Mouse (Mus musculus): ENCODE measurements around the gene Nrip2. TPM values are rescaled to one million over a fixed set of nuclear protein-coding genes. Genes with fewer than 3 reads are reported as not detected.
A peak's percentile ranks its signal among the peaks of the same experiment; 100 is the strongest.

Gene Nrip2
- polyA plus RNA-seq (2015; fragmentation: Nextera tagmentation; extraction: Ambion mirVana) = 4.7 and 5.3 TPM in 2 replicates

DNA sequence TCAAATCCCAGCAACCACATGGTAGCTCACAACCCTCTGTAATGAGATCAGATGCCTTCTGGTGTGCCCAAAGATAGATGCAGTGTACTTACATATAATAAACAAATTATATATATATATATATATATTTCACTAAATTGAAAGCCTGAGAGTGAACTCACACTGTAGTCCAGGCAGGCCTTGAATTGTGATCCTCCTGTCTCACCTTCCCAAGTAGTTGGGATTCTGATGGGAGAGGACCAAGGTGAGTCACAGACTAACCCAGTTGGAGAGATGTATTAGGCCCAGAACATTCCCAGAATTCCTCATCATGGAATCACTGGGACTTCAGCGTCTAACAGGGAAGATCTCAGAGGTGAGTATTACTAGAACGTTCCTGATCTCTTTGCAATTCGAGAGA is at the start of gene Nrip2:
Gene Nrip2, plus strand, starts transcription at position 301 of the 400 bp plus-strand sequence.
- Histone ChIP-seq H3K27me3 (replicated peaks) (no peaks in the 10 kb centered on the region), H3K9me3 (no peaks in the 10 kb centered on the region), H3K36me3 (no peaks in the 10 kb centered on the region), H3K4me2 (peak within 1 kb of the TSS; percentile 49), H3K27ac (no peak within 1 kb of the TSS), H3K4me3 (replicated peaks) (peak within 1 kb of the TSS; percentile 24; the same call in 1 of the 2 replicates), H3K4me1 (peaks cover 10% of the 10 kb centered on the region; the same call in 1 of the 2 replicates), H3K9ac (no peak within 1 kb of the TSS)
- no peak for ATAC-seq (ENCODE audit: insufficient read depth, low FRiP score, low read depth)
- WGBS = 63% methylated on average over 3 of the region's 3 CpGs

DNA sequence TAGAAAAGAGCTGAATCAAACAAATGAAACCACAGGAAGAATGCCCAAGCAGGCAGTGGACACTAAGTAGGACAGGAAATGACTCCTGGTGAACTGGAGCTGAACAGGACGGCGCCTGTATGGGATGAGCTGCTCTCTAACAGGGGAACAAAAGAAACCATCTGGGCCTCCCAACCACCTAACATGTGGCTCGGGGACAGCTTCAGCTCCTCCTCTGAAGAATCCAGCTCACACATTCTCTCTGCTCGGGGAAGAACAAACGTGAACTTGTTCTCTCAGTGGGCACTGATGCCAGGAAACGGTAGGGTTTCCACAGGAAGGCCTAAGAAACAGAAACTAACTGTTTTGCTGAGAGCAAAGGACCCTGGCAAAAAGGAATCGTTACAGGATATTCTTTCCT is 49.4 kb upstream of the Nrip2 start:
- no peak overlapping the region for H3K4me3 ChIP-seq (replicated peaks)
- peaks cover 8% of the 10 kb centered on the region for H3K4me1 ChIP-seq
- no peak overlapping the region for H3K4me2 ChIP-seq
- H3K9ac ChIP-seq = no peak overlapping the region
- H3K36me3 ChIP-seq = no peaks in the 10 kb centered on the region
- 0 out of 2 replicates have a peak overlapping the region, but pooled peaks have one; percentile 18 for H3K27ac ChIP-seq
- H3K27me3 ChIP-seq (replicated peaks) = no peaks in the 10 kb centered on the region
- 59% methylated on average over 7 of the region's 7 CpGs for WGBS
- ATAC-seq (ENCODE audit: insufficient read depth, low FRiP score, low read depth) = no peak; the same call in 1 of the 2 replicates
- no peaks in the 10 kb centered on the region for H3K9me3 ChIP-seq

DNA sequence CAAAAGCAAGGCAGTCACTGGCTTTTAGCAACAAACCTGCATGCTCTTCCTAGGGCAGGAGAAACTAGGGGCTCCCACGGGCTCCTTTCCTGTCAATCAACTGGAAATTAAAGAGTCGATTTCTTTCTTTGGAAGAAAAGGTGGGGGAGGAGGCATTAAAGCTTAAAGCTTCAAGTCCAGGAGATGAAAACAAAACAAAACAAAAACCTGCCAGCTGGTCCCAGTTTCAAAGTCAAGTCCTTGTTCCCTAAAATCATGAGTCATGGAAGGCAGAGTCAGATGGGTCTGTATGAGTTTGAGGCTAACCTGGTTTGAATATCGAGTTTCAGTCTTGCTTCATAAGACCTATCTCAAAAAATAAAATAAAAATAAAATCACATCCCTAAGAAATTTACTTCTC is 45.0 kb upstream of the Nrip2 start:
- Histone ChIP-seq H3K4me1 (peaks cover 13% of the 10 kb centered on the region), H3K4me2 (no peak overlapping the region; the same call in 1 of the 2 replicates), H3K9me3 (no peaks in the 10 kb centered on the region), H3K4me3 (replicated peaks) (no peak overlapping the region), H3K36me3 (peaks cover 12% of the 10 kb centered on the region), H3K9ac (no peak overlapping the region), H3K27me3 (replicated peaks) (no peaks in the 10 kb centered on the region), H3K27ac (no peak overlapping the region)
- ATAC-seq (ENCODE audit: insufficient read depth, low FRiP score, low read depth) = no peak
- WGBS = 52% methylated on average over 3 of the region's 3 CpGs

DNA sequence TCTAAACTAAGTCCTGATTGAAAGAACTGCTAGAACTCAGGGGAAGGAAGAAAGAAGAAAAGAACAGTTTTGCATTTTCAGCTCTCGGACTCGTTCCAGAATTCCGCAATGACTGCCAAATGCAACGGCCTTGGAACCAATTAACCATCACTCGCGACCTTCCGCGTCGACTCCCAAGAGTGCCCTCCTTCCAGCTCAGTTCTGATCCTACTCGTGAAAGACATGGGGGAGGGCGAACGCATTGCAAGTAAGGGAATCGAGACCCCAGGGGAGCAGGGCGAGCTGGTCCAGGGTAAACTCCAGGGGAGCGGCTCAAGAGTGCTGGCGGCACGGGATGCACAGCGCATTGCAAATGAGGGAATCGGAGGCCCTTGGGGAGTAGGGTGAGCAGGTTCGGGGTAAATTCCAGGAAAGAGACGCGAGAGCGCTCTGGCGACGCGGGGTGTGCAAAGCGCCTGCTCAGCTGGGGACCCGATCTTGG is 43.9 kb upstream of the Nrip2 start:
- Histone ChIP-seq H3K27ac (peak overlapping the region; percentile 81), H3K4me2 (peak overlapping the region; percentile 78), H3K9me3 (no peaks in the 10 kb centered on the region), H3K27me3 (replicated peaks) (no peaks in the 10 kb centered on the region), H3K4me1 (peaks cover 13% of the 10 kb centered on the region; the same call in 1 of the 2 replicates), H3K36me3 (peaks cover 12% of the 10 kb centered on the region), H3K4me3 (replicated peaks) (peak overlapping the region; percentile 63), H3K9ac (peak overlapping the region; percentile 74)
- ATAC-seq (ENCODE audit: insufficient read depth, low FRiP score, low read depth) = peak; percentile 32
- WGBS = under 1% methylated on average over 28 of the region's 28 CpGs

DNA sequence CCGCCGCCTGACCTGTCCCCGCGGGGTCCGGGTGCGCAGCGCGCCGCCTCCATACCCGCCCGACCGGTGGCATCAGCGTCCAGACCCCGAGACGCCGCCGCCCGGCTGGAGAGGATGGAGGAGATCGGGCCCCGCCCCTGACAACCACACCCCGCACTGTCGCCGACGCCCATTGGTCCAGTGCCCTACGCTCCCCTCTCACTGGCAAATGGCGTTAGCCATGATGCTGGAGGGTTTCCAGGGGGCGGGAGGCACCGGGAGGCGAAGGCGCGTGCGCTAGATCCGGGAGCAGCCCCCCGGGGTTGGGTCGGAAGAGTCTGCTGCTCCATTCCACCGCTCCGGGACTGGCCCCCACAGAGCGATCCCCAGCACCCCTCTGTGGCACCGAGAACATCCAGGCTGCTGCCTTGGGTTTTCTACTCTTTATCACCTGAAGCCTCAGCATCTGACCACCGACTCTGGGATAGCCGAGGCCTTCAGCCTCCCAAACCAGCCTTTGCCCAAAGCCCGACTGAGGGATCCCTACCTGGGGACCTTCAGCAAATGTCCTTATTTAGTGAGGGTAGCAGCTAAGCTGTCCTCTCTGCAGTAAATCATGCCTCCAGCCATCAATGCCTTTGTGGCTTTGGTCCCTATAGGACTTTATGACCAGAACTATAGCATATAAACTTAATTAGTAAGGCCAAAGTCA is 43.2 kb upstream of the Nrip2 start, which contains the start of gene Tulp3:
Gene Tulp3, minus strand, starts transcription at position 126 of the 691 bp plus-strand sequence.
- peak; percentile 98 for ATAC-seq (ENCODE audit: insufficient read depth, low FRiP score, low read depth)
- WGBS = under 1% methylated on average over 41 of the region's 42 CpGs
- no peaks in the 10 kb centered on the region for H3K27me3 ChIP-seq (replicated peaks)

DNA sequence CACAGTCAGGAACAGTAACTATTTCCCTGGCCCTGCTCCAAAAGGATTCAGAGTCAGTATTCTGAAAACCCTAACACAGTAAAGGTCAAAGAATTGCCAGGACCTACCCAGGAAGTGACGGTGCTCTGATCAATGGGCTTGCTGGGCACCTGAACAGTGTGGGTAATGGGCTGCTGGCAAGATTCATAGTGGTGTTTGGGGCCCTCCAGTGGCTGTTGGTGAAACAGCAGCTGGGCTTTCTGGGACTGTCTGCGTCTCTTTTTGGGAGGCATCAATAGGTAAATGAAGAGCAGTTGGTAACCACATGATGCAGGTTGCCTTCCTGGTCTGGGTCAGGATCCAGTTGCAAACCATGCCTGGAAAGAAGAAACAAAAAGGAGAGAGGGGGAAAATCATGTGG is 40.1 kb upstream of the Nrip2 start:
- Histone ChIP-seq H3K4me1 (peaks cover 16% of the 10 kb centered on the region), H3K4me2 (no peak overlapping the region), H3K9ac (no peak overlapping the region), H3K9me3 (no peaks in the 10 kb centered on the region), H3K4me3 (replicated peaks) (no peak overlapping the region), H3K27ac (no peak overlapping the region), H3K27me3 (replicated peaks) (no peaks in the 10 kb centered on the region), H3K36me3 (peaks cover 12% of the 10 kb centered on the region)
- 27% methylated on average over 2 of the region's 2 CpGs for WGBS
- no peak for ATAC-seq (ENCODE audit: insufficient read depth, low FRiP score, low read depth)

More for the DNA sequence above, 43.2 kb upstream of the Nrip2 start, which contains the start of gene Tulp3:
- Histone ChIP-seq H3K9ac (peak within 1 kb of the TSS; percentile 74), H3K27ac (peak within 1 kb of the TSS; percentile 81), H3K4me3 (replicated peaks) (peak within 1 kb of the TSS; percentile 63), H3K9me3 (no peaks in the 10 kb centered on the region), H3K36me3 (peaks cover 12% of the 10 kb centered on the region), H3K4me1 (peaks cover 13% of the 10 kb centered on the region; the same call in 1 of the 2 replicates), H3K4me2 (peak within 1 kb of the TSS; percentile 78)

DNA sequence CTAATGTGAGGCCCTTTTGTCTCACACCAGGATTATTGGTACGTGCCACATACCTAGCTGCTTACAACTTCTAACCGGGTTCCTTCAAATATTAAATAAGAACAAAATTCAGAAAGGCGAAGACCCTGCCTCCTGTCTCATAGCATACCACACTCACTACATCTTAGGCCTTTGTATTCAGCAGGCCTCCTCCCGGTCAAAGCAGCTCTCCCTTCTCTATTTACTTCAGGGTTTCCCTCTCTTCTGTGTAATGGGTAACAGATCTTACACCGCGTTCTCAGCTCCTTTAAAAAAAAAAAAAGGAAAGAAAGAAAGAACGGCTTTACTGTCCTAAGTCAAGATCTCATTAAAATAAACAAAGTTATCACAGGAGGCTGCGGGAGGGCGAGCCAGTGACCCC is 37.2 kb upstream of the Nrip2 start:
- no peak for ATAC-seq (ENCODE audit: insufficient read depth, low FRiP score, low read depth)
- no peaks in the 10 kb centered on the region for H3K27me3 ChIP-seq (replicated peaks)
- 12% methylated on average over 9 of the region's 9 CpGs for WGBS
- peaks cover 14% of the 10 kb centered on the region for H3K4me1 ChIP-seq
- H3K27ac ChIP-seq = peak overlapping the region; percentile 96
- H3K9me3 ChIP-seq = no peaks in the 10 kb centered on the region
- H3K9ac ChIP-seq = peak overlapping the region; percentile 82
- peaks cover 19% of the 10 kb centered on the region for H3K36me3 ChIP-seq
- peak overlapping the region; percentile 94 for H3K4me3 ChIP-seq (replicated peaks)
- H3K4me2 ChIP-seq = peak overlapping the region; percentile 84

DNA sequence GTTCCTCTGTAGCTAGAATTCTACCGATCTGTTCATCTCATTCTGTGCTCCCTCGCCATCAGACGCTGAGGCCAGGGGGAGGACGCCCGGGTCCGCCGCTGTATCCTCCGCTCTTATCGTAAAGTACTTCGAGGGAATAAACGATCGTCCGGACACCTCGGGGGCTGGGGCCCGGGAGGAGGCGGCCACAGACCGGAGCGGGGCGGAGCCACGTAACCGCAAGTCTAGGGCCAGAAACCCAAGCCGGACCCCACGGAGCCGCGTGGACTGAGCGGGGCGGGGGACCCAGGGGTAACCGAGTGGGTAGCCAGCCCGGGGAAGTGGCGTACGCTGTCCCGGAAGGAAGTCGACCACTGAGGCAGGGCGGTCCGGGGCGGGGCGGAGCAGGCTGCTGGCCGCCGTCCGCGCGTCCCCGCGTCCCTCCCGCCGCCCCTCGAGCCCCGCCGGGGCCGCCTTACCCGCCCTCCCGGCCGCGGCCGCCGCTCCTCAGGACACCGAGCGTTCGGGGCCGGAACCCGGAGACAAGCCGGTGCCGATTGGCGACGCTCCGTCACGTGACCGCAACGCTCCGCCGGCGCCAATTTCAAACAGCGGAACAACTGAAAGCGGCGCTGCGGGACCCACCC is 36.6 kb upstream of the Nrip2 start, which contains the start of the genes Rhno1 and Foxm1:
Gene Rhno1, minus strand, starts transcription at position 531 of the 626 bp plus-strand sequence.
Gene Foxm1, plus strand, starts transcription at position 587 of the 626 bp plus-strand sequence.
- peak within 1 kb of the TSS; percentile 84 for H3K4me2 ChIP-seq
- H3K27ac ChIP-seq = peak within 1 kb of the TSS; percentile 96
- peak; percentile 89 for ATAC-seq (ENCODE audit: insufficient read depth, low FRiP score, low read depth)
- no peaks in the 10 kb centered on the region for H3K27me3 ChIP-seq (replicated peaks)
- H3K9me3 ChIP-seq = no peaks in the 10 kb centered on the region
- peak within 1 kb of the TSS; percentile 94 for H3K4me3 ChIP-seq (replicated peaks)
- H3K4me1 ChIP-seq = peaks cover 14% of the 10 kb centered on the region
- peaks cover 22% of the 10 kb centered on the region for H3K36me3 ChIP-seq
- under 1% methylated on average over 56 of the region's 76 CpGs for WGBS
- peak within 1 kb of the TSS; percentile 82 for H3K9ac ChIP-seq

DNA sequence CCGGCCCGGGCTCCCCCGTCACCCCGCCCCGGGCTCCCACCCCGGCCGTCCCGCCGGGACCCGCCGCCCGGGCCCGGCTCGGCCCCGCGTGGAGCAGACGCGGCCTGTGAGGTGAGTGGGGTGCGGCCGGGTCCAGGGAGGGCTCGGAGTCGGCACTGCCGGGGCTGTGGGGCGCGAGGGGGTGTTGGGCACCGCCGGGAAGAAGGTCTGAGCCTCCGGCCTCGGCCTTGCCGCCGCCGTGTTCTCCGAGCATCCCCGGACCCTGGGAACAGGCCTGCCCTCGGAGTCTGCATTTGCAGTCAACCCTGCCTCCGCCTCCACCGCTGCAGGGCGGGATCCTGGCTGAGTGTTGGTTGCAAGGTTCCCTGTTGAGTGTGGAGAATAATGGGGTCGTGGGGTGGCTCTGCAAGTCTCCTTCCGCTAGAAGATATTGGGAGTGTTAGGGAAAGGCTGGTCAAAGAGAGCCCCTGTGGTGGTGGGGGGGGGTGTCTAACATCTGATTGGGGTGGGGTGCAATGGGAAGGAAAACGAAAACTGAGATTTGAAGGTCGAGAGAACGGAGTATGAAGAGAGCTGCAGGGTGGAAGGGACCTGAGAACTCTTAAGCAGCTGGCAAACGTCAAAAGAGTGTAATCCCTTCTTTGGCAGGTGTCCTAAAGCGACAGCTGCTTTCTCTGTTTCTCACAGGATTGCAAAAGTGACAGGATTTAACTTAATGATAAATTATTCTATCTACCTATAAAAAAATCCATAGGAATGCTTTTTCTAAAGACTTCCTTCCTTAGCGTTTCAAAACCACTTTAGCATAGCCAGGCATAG is 35.9 kb upstream of the Nrip2 start:
- Histone ChIP-seq H3K4me3 (replicated peaks) (peak overlapping the region; percentile 94), H3K9me3 (no peaks in the 10 kb centered on the region), H3K27ac (peak overlapping the region; percentile 96), H3K4me1 (peaks cover 14% of the 10 kb centered on the region), H3K36me3 (peaks cover 22% of the 10 kb centered on the region), H3K4me2 (peak overlapping the region; percentile 84), H3K27me3 (replicated peaks) (no peaks in the 10 kb centered on the region), H3K9ac (peak overlapping the region; percentile 82)
- ATAC-seq (ENCODE audit: insufficient read depth, low FRiP score, low read depth) = peak; percentile 23; the same call in 1 of the 2 replicates
- 1% methylated on average over 44 of the region's 46 CpGs for WGBS

DNA sequence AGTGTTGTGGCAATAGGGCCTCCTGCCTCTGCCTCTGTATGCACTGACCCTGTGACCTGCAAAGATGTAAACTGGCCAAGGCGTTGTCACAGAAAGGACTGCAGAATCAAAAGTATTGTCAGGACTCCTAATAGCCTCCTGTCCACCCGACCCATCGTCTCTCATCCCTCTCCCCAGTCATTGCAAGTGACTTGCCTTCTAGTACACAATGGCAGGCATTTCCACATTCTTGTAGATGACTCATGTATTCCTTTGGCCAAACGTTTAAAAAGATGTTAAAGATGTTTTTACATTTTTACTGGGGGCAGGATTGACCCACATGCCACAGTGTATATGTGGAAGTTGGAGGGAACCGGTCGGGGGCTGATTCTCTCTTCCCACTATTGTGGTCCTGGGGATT is 34.4 kb upstream of the Nrip2 start:
- no peaks in the 10 kb centered on the region for H3K9me3 ChIP-seq
- no peak overlapping the region for H3K4me2 ChIP-seq
- no peak overlapping the region for H3K4me3 ChIP-seq (replicated peaks)
- H3K36me3 ChIP-seq = peaks cover 19% of the 10 kb centered on the region
- no peaks in the 10 kb centered on the region for H3K27me3 ChIP-seq (replicated peaks)
- peaks cover 14% of the 10 kb centered on the region for H3K4me1 ChIP-seq
- H3K27ac ChIP-seq = no peak overlapping the region
- 67% methylated on average over 6 of the region's 6 CpGs for WGBS
- ATAC-seq (ENCODE audit: insufficient read depth, low FRiP score, low read depth) = no peak
- H3K9ac ChIP-seq = no peak overlapping the region

DNA sequence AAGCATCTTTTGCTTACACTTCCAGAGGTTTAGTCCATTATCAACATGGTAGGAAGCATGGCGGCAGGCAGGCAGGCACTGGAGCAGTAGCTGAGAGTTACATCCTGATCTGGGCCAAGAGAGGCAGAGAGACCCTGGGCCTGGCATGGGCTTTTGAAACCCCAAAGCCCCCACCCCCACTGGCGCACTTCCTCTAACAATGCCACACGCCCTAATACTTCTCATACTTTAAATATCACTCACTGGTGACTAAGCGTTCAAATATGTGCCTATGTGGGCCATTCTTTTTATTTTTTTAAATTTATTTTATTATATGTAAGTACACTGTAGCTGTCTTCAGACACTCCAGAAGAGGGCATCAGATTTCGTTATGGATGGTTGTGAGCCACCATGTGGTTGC is 32.6 kb upstream of the Nrip2 start:
- no peak for ATAC-seq (ENCODE audit: insufficient read depth, low FRiP score, low read depth)
- Histone ChIP-seq H3K27me3 (replicated peaks) (no peaks in the 10 kb centered on the region), H3K9me3 (no peaks in the 10 kb centered on the region), H3K4me1 (peaks cover 8% of the 10 kb centered on the region), H3K27ac (no peak overlapping the region), H3K9ac (no peak overlapping the region), H3K4me2 (no peak overlapping the region), H3K36me3 (peaks cover 36% of the 10 kb centered on the region), H3K4me3 (replicated peaks) (no peak overlapping the region)
- WGBS = 93% methylated on average over 5 of the region's 5 CpGs
